Mouse (Mus musculus) kidney, adult 18-20 months (tissue): ENCODE measurements around the gene Mmel1.

Source experiments
- DNase-seq: peaks from one replicate; pipeline ENCODE4 v3.0.0; 2021

The Mmel1 gene

GRCm38 (mm10) chr4:154941831-154942230 lies 72.4 kb downstream of the Mmel1 start:
- DNase-seq, result no peak

- no peak for DNase-seq
Measured at GRCm38 (mm10) chr4:154942632-154943322, 73.4 kb downstream of the Mmel1 start.

GRCm38 (mm10) chr4:154943323-154944039 lies 74.1 kb downstream of the Mmel1 start:
- DNase-seq, result no peak

GRCm38 (mm10) chr4:154944121-154944590 lies 74.8 kb downstream of the Mmel1 start:
- DNase-seq, result peak; percentile 75
